Mouse (Mus musculus) right cerebral cortex, postnatal 25 days (tissue): ENCODE results near the gene Kcnj12.

Source experiments
- DNase-seq: peaks from one replicate; pipeline ENCODE4 v3.0.0; 2022

Gene Kcnj12

GRCm38 (mm10) chr11:61022550-61023391, at the start of gene Kcnj12:
TSS of gene Kcnj12 (plus strand) at chr11:61022564.
- peak; percentile 35 for DNase-seq

GRCm38 (mm10) chr11:60975097-60975496, 47.3 kb upstream of the Kcnj12 start:
- no peak for DNase-seq

GRCm38 (mm10) chr11:60976234-60976633, 46.1 kb upstream of the Kcnj12 start:
- no peak for DNase-seq

- DNase-seq, result no peak
These were observed 45.6 kb upstream of the Kcnj12 start for GRCm38 (mm10) chr11:60976742-60977141.

GRCm38 (mm10) chr11:60977153-60977552, 45.2 kb upstream of the Kcnj12 start:
- no peak for DNase-seq

- no peak for DNase-seq
These were observed 43.7 kb upstream of the Kcnj12 start for GRCm38 (mm10) chr11:60978658-60979057.

GRCm38 (mm10) chr11:60979788-60980187, 42.6 kb upstream of the Kcnj12 start:
- DNase-seq, result no peak

- DNase-seq, result no peak
These were observed 40.5 kb upstream of the Kcnj12 start for GRCm38 (mm10) chr11:60981693-60982486.

GRCm38 (mm10) chr11:60984912-60985558, 37.3 kb upstream of the Kcnj12 start:
- no peak for DNase-seq

- DNase-seq, result no peak
These were observed 31.9 kb upstream of the Kcnj12 start for GRCm38 (mm10) chr11:60990428-60990827.

GRCm38 (mm10) chr11:61002736-61003135, 19.6 kb upstream of the Kcnj12 start:
- no peak for DNase-seq

- DNase-seq, result no peak
These were observed 18.3 kb upstream of the Kcnj12 start for GRCm38 (mm10) chr11:61004046-61004445.

GRCm38 (mm10) chr11:61004781-61005180, 17.6 kb upstream of the Kcnj12 start:
- no peak for DNase-seq

- no peak for DNase-seq
These were observed 17.0 kb upstream of the Kcnj12 start for GRCm38 (mm10) chr11:61005345-61005744.

GRCm38 (mm10) chr11:61011736-61012294, 10.5 kb upstream of the Kcnj12 start:
- no peak for DNase-seq

- DNase-seq, result no peak
These were observed 5.4 kb upstream of the Kcnj12 start for GRCm38 (mm10) chr11:61016866-61017398.

- DNase-seq, result no peak
These were observed 1.2 kb upstream of the Kcnj12 start for GRCm38 (mm10) chr11:61021129-61021528.

GRCm38 (mm10) chr11:61021676-61022549, 451 bp upstream of the Kcnj12 start:
- peak; percentile 65 for DNase-seq

- no peak for DNase-seq
These were observed 1.2 kb downstream of the Kcnj12 start for GRCm38 (mm10) chr11:61023416-61024200.

GRCm38 (mm10) chr11:61024388-61024787, 2.0 kb downstream of the Kcnj12 start:
- no peak for DNase-seq

GRCm38 (mm10) chr11:61024996-61025395, 2.6 kb downstream of the Kcnj12 start:
- DNase-seq, result no peak
